Mouse (Mus musculus): Measurements from ENCODE around the gene Kifc3. TPM values are rescaled to one million over a fixed set of nuclear protein-coding genes. Genes with fewer than 3 reads are reported as not detected.

Gene Kifc3
- polyA plus RNA-seq, 1 experiment from 2014 or later, result 16.9 TPM

Other genes starting within 250 kb of the Kifc3 start
- gene Adgrg1, start 228.1 kb downstream of the Kifc3 start, polyA plus RNA-seq (2015; fragmentation: Nextera tagmentation; extraction: Ambion mirVana), result 12.0 and 18.0 TPM in 2 replicates
- 4.9 and 5.2 TPM in 2 replicates for gene Adgrg3, start 185.1 kb downstream of the Kifc3 start, polyA plus RNA-seq (2015; fragmentation: Nextera tagmentation; extraction: Ambion mirVana)
- gene Drc7, start 147.7 kb downstream of the Kifc3 start, polyA plus RNA-seq (2015; fragmentation: Nextera tagmentation; extraction: Ambion mirVana), result 0.46 and 0.56 TPM in 2 replicates
- gene Katnb1, start 121.6 kb downstream of the Kifc3 start, polyA plus RNA-seq (2015; fragmentation: Nextera tagmentation; extraction: Ambion mirVana), result 17.1 and 19.1 TPM in 2 replicates
- gene Cngb1, start 103.8 kb upstream of the Kifc3 start, polyA plus RNA-seq (2015; fragmentation: Nextera tagmentation; extraction: Ambion mirVana), result 0.66 and 1.3 TPM in 2 replicates
- gene Tepp, start 107.8 kb upstream of the Kifc3 start, polyA plus RNA-seq (2015; fragmentation: Nextera tagmentation; extraction: Ambion mirVana), result 0.74 TPM in 1 of 2 replicates, not detected in the other
- 6.4 and 6.6 TPM in 2 replicates for gene Zfp319, start 129.1 kb upstream of the Kifc3 start, polyA plus RNA-seq (2015; fragmentation: Nextera tagmentation; extraction: Ambion mirVana)
- 32.4 and 32.8 TPM in 2 replicates for gene Usb1, start 129.5 kb upstream of the Kifc3 start, polyA plus RNA-seq (2015; fragmentation: Nextera tagmentation; extraction: Ambion mirVana)
- 30.1 and 39.4 TPM in 2 replicates for gene Mmp15, start 149.5 kb upstream of the Kifc3 start, polyA plus RNA-seq (2015; fragmentation: Nextera tagmentation; extraction: Ambion mirVana)
- gene Cfap20, start 232.1 kb upstream of the Kifc3 start, polyA plus RNA-seq (2015; fragmentation: Nextera tagmentation; extraction: Ambion mirVana), result 155 and 167 TPM in 2 replicates

Measured in heart, embryonic 16.5 days (tissue).